Mouse (Mus musculus) heart, embryonic 11.5 days (tissue): ENCODE results near the gene Nek2. TPM values are rescaled to one million over a fixed set of nuclear protein-coding genes. Genes with fewer than 3 reads are reported as not detected.

Experiments
- ATAC-seq: fragments of 200-750 bp; cut with Nextera tagmentation; replicated peaks from 2 replicates; pipeline ENCODE4 v1.8.0; 2017; ENCODE audit warnings: moderate library complexity; ENCODE audit not compliant: insufficient number of reproducible peaks, low FRiP score, low TSS enrichment
- H3K27ac ChIP-seq: fragments of 300-500 bp; sonication (generic); 2 replicates; pipeline ENCODE4 v1.5.1; 2014; ENCODE audit warnings: mild to moderate bottlenecking, low read depth, low read length
- H3K27me3 ChIP-seq: fragments of 300-500 bp; sonication (generic); 2 replicates; pipeline ENCODE4 v1.6.1; 2014; ENCODE audit warnings: mild to moderate bottlenecking, low read length, mixed read lengths; ENCODE audit not compliant: control insufficient read depth, insufficient read depth
- H3K36me3 ChIP-seq: fragments of 300-500 bp; sonication (generic); 2 replicates; pipeline ENCODE4 v1.6.1; 2014; ENCODE audit warnings: mild to moderate bottlenecking, low read length, moderate library complexity, mixed read lengths; ENCODE audit not compliant: control insufficient read depth, insufficient read depth
- H3K4me1 ChIP-seq: fragments of 300-500 bp; sonication (generic); 2 replicates; pipeline ENCODE4 v1.6.1; 2014; ENCODE audit warnings: low read length; ENCODE audit not compliant: control insufficient read depth, insufficient read depth
- H3K4me2 ChIP-seq: fragments of 300-500 bp; sonication (generic); 2 replicates; pipeline ENCODE4 v1.6.1; 2014; ENCODE audit warnings: mild to moderate bottlenecking, moderate library complexity
- H3K4me3 ChIP-seq: fragments of 300-500 bp; sonication (generic); 2 replicates; pipeline ENCODE4 v1.5.1; 2014; ENCODE audit warnings: low read depth, low read length
- H3K9ac ChIP-seq: fragments of 300-500 bp; sonication (generic); 2 replicates; pipeline ENCODE4 v1.6.1; 2014; ENCODE audit warnings: mild to moderate bottlenecking, low read depth, low read length, moderate library complexity
- H3K9me3 ChIP-seq: fragments of 300-500 bp; sonication (generic); replicated peaks from 2 replicates; pipeline ENCODE4 v1.6.1; 2016; ENCODE audit warnings: low read length; ENCODE audit not compliant: control insufficient read depth
- WGBS: fragments of 180-500 bp; shearing (Covaris S2); extraction: QIAGEN DNeasy Blood & Tissue Kit; methylation state at CpG from one replicate; pipeline ENCODE4 v1.1.7; 2014; ENCODE audit not compliant: insufficient replicate concordance; 5-methylcytosine and 5-hydroxymethylcytosine counted together
- polyA plus RNA-seq: library from polyadenylated mRNA; unstranded; fragments of >200 nt; fragmentation: Nextera tagmentation; extraction: Ambion mirVana; gene quantifications from 2 replicates; pipeline ENCODE4 v1.2.1, GENCODE M21; 2014

Gene Nek2
- polyA plus RNA-seq, 1 experiment from 2014 or later = 27.0 TPM

- H3K27me3 ChIP-seq = no peaks in the 10 kb centered on the region
- WGBS = 87% methylated on average over 7 of the region's 7 CpGs
- H3K9ac ChIP-seq = no peak overlapping the region
- H3K4me2 ChIP-seq = no peak overlapping the region
- no peaks in the 10 kb centered on the region for H3K9me3 ChIP-seq
- H3K4me1 ChIP-seq = peaks cover under 1% of the 10 kb centered on the region; the same call in 1 of the 2 replicates
- H3K4me3 ChIP-seq = no peak overlapping the region
- no peaks in the 10 kb centered on the region for H3K36me3 ChIP-seq
- no peak overlapping the region for H3K27ac ChIP-seq
- ATAC-seq = no peak
These were observed 13.3 kb upstream of the Nek2 start for GRCm38 (mm10) chr1:191807979-191808378.

GRCm38 (mm10) chr1:191808688-191809223 lies 12.5 kb upstream of the Nek2 start:
- H3K36me3 ChIP-seq = no peaks in the 10 kb centered on the region
- H3K27me3 ChIP-seq = no peaks in the 10 kb centered on the region
- no peak overlapping the region for H3K9ac ChIP-seq
- no peak overlapping the region for H3K27ac ChIP-seq
- H3K4me1 ChIP-seq = no peaks in the 10 kb centered on the region
- ATAC-seq = no peak
- 67% methylated on average over 12 of the region's 12 CpGs for WGBS
- no peaks in the 10 kb centered on the region for H3K9me3 ChIP-seq
- no peak overlapping the region for H3K4me3 ChIP-seq
- no peak overlapping the region for H3K4me2 ChIP-seq

- Histone ChIP-seq H3K9me3 (no peaks in the 10 kb centered on the region), H3K4me1 (no peaks in the 10 kb centered on the region; the same call in 1 of the 2 replicates), H3K27ac (no peak overlapping the region), H3K4me2 (no peak overlapping the region), H3K36me3 (no peaks in the 10 kb centered on the region), H3K9ac (no peak overlapping the region), H3K27me3 (no peaks in the 10 kb centered on the region), H3K4me3 (no peak overlapping the region)
- ATAC-seq = no peak
- WGBS = 81% methylated on average over 12 of the region's 12 CpGs
These were observed 9.5 kb upstream of the Nek2 start for GRCm38 (mm10) chr1:191811774-191812173.

GRCm38 (mm10) chr1:191812949-191813691 lies 8.1 kb upstream of the Nek2 start:
- no peaks in the 10 kb centered on the region for H3K36me3 ChIP-seq
- no peak overlapping the region for H3K27ac ChIP-seq
- no peaks in the 10 kb centered on the region; the same call in 1 of the 2 replicates for H3K4me1 ChIP-seq
- ATAC-seq = no peak
- no peaks in the 10 kb centered on the region for H3K9me3 ChIP-seq
- no peak overlapping the region for H3K4me2 ChIP-seq
- H3K4me3 ChIP-seq = no peak overlapping the region
- 78% methylated on average over 13 of the region's 13 CpGs for WGBS
- no peaks in the 10 kb centered on the region for H3K27me3 ChIP-seq
- H3K9ac ChIP-seq = no peak overlapping the region

- no peak overlapping the region for H3K4me2 ChIP-seq
- WGBS = 71% methylated on average over 4 of the region's 4 CpGs
- H3K4me3 ChIP-seq = no peak overlapping the region
- no peaks in the 10 kb centered on the region for H3K9me3 ChIP-seq
- H3K9ac ChIP-seq = no peak overlapping the region
- H3K4me1 ChIP-seq = no peaks in the 10 kb centered on the region; the same call in 1 of the 2 replicates
- no peaks in the 10 kb centered on the region for H3K27me3 ChIP-seq
- H3K36me3 ChIP-seq = no peaks in the 10 kb centered on the region
- no peak for ATAC-seq
- no peak overlapping the region for H3K27ac ChIP-seq
These were observed 7.0 kb upstream of the Nek2 start for GRCm38 (mm10) chr1:191814240-191814639.

- H3K36me3 ChIP-seq = no peaks in the 10 kb centered on the region
- H3K9ac ChIP-seq = no peak overlapping the region
- no peak overlapping the region for H3K4me3 ChIP-seq
- WGBS = 55% methylated on average over 5 of the region's 5 CpGs
- no peaks in the 10 kb centered on the region; the same call in 1 of the 2 replicates for H3K4me1 ChIP-seq
- ATAC-seq = no peak
- no peaks in the 10 kb centered on the region for H3K9me3 ChIP-seq
- H3K27me3 ChIP-seq = no peaks in the 10 kb centered on the region
- no peak overlapping the region for H3K4me2 ChIP-seq
- H3K27ac ChIP-seq = no peak overlapping the region
These were observed 6.3 kb upstream of the Nek2 start for GRCm38 (mm10) chr1:191814935-191815334.

GRCm38 (mm10) chr1:191816596-191816995 lies 4.6 kb upstream of the Nek2 start:
- Histone ChIP-seq H3K9me3 (no peaks in the 10 kb centered on the region), H3K9ac (no peak overlapping the region), H3K4me2 (no peak overlapping the region), H3K4me1 (no peaks in the 10 kb centered on the region; the same call in 1 of the 2 replicates), H3K4me3 (no peak overlapping the region), H3K27ac (no peak overlapping the region), H3K36me3 (no peaks in the 10 kb centered on the region), H3K27me3 (no peaks in the 10 kb centered on the region)
- WGBS = 80% methylated on average over 3 of the region's 3 CpGs
- no peak for ATAC-seq

- H3K9ac ChIP-seq = no peak overlapping the region
- no peaks in the 10 kb centered on the region for H3K36me3 ChIP-seq
- peaks cover 3% of the 10 kb centered on the region; the same call in 1 of the 2 replicates for H3K4me1 ChIP-seq
- no peak overlapping the region for H3K27ac ChIP-seq
- no peak overlapping the region for H3K4me3 ChIP-seq
- 34% methylated on average over 19 of the region's 19 CpGs for WGBS
- H3K27me3 ChIP-seq = no peaks in the 10 kb centered on the region
- H3K4me2 ChIP-seq = no peak overlapping the region
- no peaks in the 10 kb centered on the region for H3K9me3 ChIP-seq
- no peak for ATAC-seq
These were observed 3.7 kb upstream of the Nek2 start for GRCm38 (mm10) chr1:191817418-191818144.
